Mouse (Mus musculus) induced T-regulatory cell, adult 2 months (primary cell): ENCODE results near the gene Ces1a.

Source experiments
- DNase-seq: peaks from one replicate; pipeline ENCODE4 v3.0.0-alpha.2; 2012; ENCODE audit warnings: low read depth

Gene Ces1a

GRCm38 (mm10) chr8:92996840-92997239 lies 51.2 kb downstream of the Ces1a start:
- no peak for DNase-seq

GRCm38 (mm10) chr8:92984376-92984775 lies 63.6 kb downstream of the Ces1a start:
- DNase-seq, result no peak

- DNase-seq, result no peak
Measured at GRCm38 (mm10) chr8:92982491-92982890, 65.5 kb downstream of the Ces1a start.

GRCm38 (mm10) chr8:92976656-92977055 lies 71.3 kb downstream of the Ces1a start:
- no peak for DNase-seq

- no peak for DNase-seq
Measured at GRCm38 (mm10) chr8:92972949-92973348, 75.0 kb downstream of the Ces1a start.
